13 mouse cellular contexts compared by ENCODE assay signal in the genomic region with DNA sequence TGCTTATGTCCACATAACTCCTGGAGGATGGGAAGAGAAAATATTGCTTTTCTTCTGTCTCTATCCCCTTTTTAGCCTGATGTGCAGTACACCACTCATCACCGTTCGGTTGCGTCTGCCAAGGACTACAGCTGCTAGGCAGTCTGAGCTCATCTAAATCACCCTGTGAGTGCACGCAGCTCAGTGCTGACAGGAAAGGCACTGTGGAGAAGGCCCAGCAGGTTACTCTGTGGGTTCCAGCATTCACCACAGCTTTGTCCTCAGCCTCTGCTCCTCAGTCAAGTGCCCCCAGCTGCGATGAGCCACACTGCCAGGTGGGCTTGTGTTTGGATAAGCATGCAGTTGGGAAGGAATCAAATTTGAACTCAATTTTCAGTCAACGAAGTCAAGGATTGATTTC.
DNase-seq lines count a peak whose midpoint lies in the region; ATAC-seq and TF ChIP-seq lines count a peak whose summit lies in the region.
"Had no signal": no experiment of that assay in that cellular context is flagged by ENCODE, and none has a peak within 500 bp of the region (broad histone marks: within the 10 kb centered on the region; RNA-seq: fewer than 3 reads in every experiment).

No protein-coding gene starts in this region.

- no peak for TF ChIP-seq EP300 in lung, postnatal 0 days (IDR thresholded peaks at IDR 0.05)

- H3K4me1 ChIP-seq in hindbrain, embryonic 15.5 days (replicated peaks), result no peaks in the 10 kb centered on the region
- no peaks in the 10 kb centered on the region for H3K4me1 ChIP-seq in hindbrain, embryonic 12.5 days
- no peaks in the 10 kb centered on the region for H3K4me1 ChIP-seq in lung, postnatal 0 days (ENCODE audit: insufficient read depth, low read depth, low read length)
- H3K4me1 ChIP-seq: liver, embryonic 12.5 days had no signal

- no peak overlapping the region for H3K4me3 ChIP-seq in hindbrain, embryonic 15.5 days
- H3K4me3 ChIP-seq in hindbrain, embryonic 12.5 days, result no peak overlapping the region
- no peak overlapping the region for H3K4me3 ChIP-seq in lung, postnatal 0 days (ENCODE audit: low read depth, low read length)
- H3K4me3 ChIP-seq: liver, embryonic 12.5 days had no signal

- ATAC-seq in hindbrain, embryonic 15.5 days (ENCODE audit: low FRiP score, low read depth), result peak; percentile 63; the same call in 1 of the 2 replicates
- ATAC-seq in hindbrain, embryonic 12.5 days (ENCODE audit: low FRiP score), result no peak
- no peak for ATAC-seq in lung, postnatal 0 days
- ATAC-seq: liver, embryonic 12.5 days had no signal

- whole genome bisulfite sequencing in hindbrain, embryonic 15.5 days, result 58% methylated on average over 6 of the region's 6 CpGs
- WGBS in hindbrain, embryonic 12.5 days, result 76% methylated on average over 6 of the region's 6 CpGs
- WGBS in lung, postnatal 0 days, result 69% methylated on average over 6 of the region's 6 CpGs

- no peaks in the 10 kb centered on the region for H3K27me3 ChIP-seq in hindbrain, embryonic 15.5 days
- no peaks in the 10 kb centered on the region for H3K27me3 ChIP-seq in hindbrain, embryonic 12.5 days
- no peaks in the 10 kb centered on the region for H3K27me3 ChIP-seq in lung, postnatal 0 days (replicated peaks; ENCODE audit: insufficient read depth, low read length)
- H3K27me3 ChIP-seq: liver, embryonic 12.5 days had no signal

- H3K9me3 ChIP-seq in hindbrain, embryonic 15.5 days, result no peaks in the 10 kb centered on the region
- H3K9me3 ChIP-seq in hindbrain, embryonic 12.5 days (replicated peaks), result no peaks in the 10 kb centered on the region
- no peaks in the 10 kb centered on the region for H3K9me3 ChIP-seq in lung, postnatal 0 days (ENCODE audit: low read length)
- H3K9me3 ChIP-seq: liver, embryonic 12.5 days had no signal

- TF ChIP-seq CTCF in lung, postnatal 0 days (IDR thresholded peaks at IDR 0.05), result no peak

- H3K4me2 ChIP-seq in hindbrain, embryonic 15.5 days, result no peak overlapping the region
- H3K4me2 ChIP-seq in hindbrain, embryonic 12.5 days (replicated peaks), result no peak overlapping the region
- H3K4me2 ChIP-seq in lung, postnatal 0 days (replicated peaks; ENCODE audit: low read depth, low read length), result no peak overlapping the region
- H3K4me2 ChIP-seq: liver, embryonic 12.5 days had no signal

- H3K27ac ChIP-seq in hindbrain, embryonic 15.5 days (replicated peaks), result no peak overlapping the region
- H3K27ac ChIP-seq in hindbrain, embryonic 12.5 days, result no peak overlapping the region
- H3K27ac ChIP-seq in lung, postnatal 0 days (ENCODE audit: low read length), result no peak overlapping the region
- H3K27ac ChIP-seq: liver, embryonic 12.5 days; macrophage had no signal

- no peaks in the 10 kb centered on the region for H3K36me3 ChIP-seq in hindbrain, embryonic 15.5 days
- no peaks in the 10 kb centered on the region for H3K36me3 ChIP-seq in hindbrain, embryonic 12.5 days
- no peaks in the 10 kb centered on the region for H3K36me3 ChIP-seq in lung, postnatal 0 days (ENCODE audit: insufficient read depth, low read length)
- H3K36me3 ChIP-seq: G1E; liver, embryonic 12.5 days had no signal

- peak; percentile 19 to 35 for DNase-seq in cerebellum, postnatal 14 days
- no peak for DNase-seq in cerebellum, adult 11 months
- peak; percentile 27 for DNase-seq in retina, postnatal 1 day
- DNase-seq in retina, embryonic 14.5 days (ENCODE audit: low spot score), result no peak
- DNase-seq in right cerebral cortex, postnatal 36 days (ENCODE audit: low spot score in 2 of 2), result peak; percentile 6
- DNase-seq in lung, postnatal 0 days (ENCODE audit: low spot score), result no peak
- DNase-seq: kidney, adult 2 months; thymus, postnatal 25 days had no signal

- no peak overlapping the region for H3K9ac ChIP-seq in hindbrain, embryonic 15.5 days
- H3K9ac ChIP-seq in hindbrain, embryonic 12.5 days, result no peak overlapping the region
- H3K9ac ChIP-seq in lung, postnatal 0 days (replicated peaks; ENCODE audit: low read depth), result no peak overlapping the region
- H3K9ac ChIP-seq: liver, embryonic 12.5 days had no signal

Comparison
In these comparisons a context has a peak if more than half of its experiments do, and no peak if none do; other contexts are left out.
1. DNase-seq: peak in cerebellum, postnatal 14 days (2 of 2), retina, postnatal 1 day (single experiment) and right cerebral cortex, postnatal 36 days (2 of 2); none in cerebellum, adult 11 months (single experiment), retina, embryonic 14.5 days (single experiment) and lung, postnatal 0 days (single experiment).